In genomic region chr2:30658480-30658843, GRCm38 (mm10) we compare ENCODE assay signal across 7 mouse cellular contexts.
A peak's percentile ranks its signal among the peaks of the same experiment; 100 is the strongest.
DNase-seq lines count a peak whose midpoint lies in the region; ATAC-seq lines count a peak whose summit lies in the region.

No protein-coding gene starts in this region.

- peak overlapping the region; percentile 53 for H3K4me3 ChIP-seq in intestine, embryonic 16.5 days (ENCODE audit: low read length)
- peak overlapping the region; percentile 22 for H3K4me3 ChIP-seq in midbrain, embryonic 11.5 days (ENCODE audit: low read depth, low read length)

- peak overlapping the region; percentile 100 for H3K27ac ChIP-seq in intestine, embryonic 16.5 days (ENCODE audit: low read length)
- peak overlapping the region; percentile 99 for H3K27ac ChIP-seq in midbrain, embryonic 11.5 days (ENCODE audit: low read depth, low read length)

- no peaks in the 10 kb centered on the region for H3K27me3 ChIP-seq in intestine, embryonic 16.5 days (replicated peaks; ENCODE audit: control insufficient read depth, insufficient read depth, low read length)
- H3K27me3 ChIP-seq in midbrain, embryonic 11.5 days (ENCODE audit: control insufficient read depth, insufficient read depth, low read length) = no peaks in the 10 kb centered on the region

- peak overlapping the region; percentile 91 for H3K4me2 ChIP-seq in intestine, embryonic 16.5 days (ENCODE audit: low read depth, low read length)
- H3K4me2 ChIP-seq in midbrain, embryonic 11.5 days = peak overlapping the region; percentile 58

- H3K36me3 ChIP-seq in intestine, embryonic 16.5 days (ENCODE audit: control insufficient read depth, insufficient read depth, low read length) = no peaks in the 10 kb centered on the region
- no peaks in the 10 kb centered on the region for H3K36me3 ChIP-seq in midbrain, embryonic 11.5 days (ENCODE audit: control insufficient read depth, insufficient read depth, low read length)

- peak; percentile 99 for DNase-seq in adrenal gland, adult 8-10 months
- peak; percentile 100 for DNase-seq in embryo, embryonic 9.5 days (ENCODE audit: extremely low spot score)
- peak; percentile 100 for DNase-seq in gastrocnemius, postnatal 4 days (ENCODE audit: low spot score in 2 of 2)
- DNase-seq in left cerebral cortex, postnatal 36 days (ENCODE audit: low spot score in 2 of 2) = peak; percentile 99 to 100
- DNase-seq in midbrain, embryonic 11.5 days (ENCODE audit: low spot score, missing footprints) = peak; percentile 100
- peak; percentile 99 for DNase-seq in skeletal muscle tissue, adult 2 months (ENCODE audit: low read depth, low spot score)

- peak overlapping the region; percentile 79 for H3K9ac ChIP-seq in intestine, embryonic 16.5 days (ENCODE audit: low read depth, low read length)
- peak overlapping the region; percentile 70 for H3K9ac ChIP-seq in midbrain, embryonic 11.5 days (ENCODE audit: low read length)

- peak; percentile 83 for ATAC-seq in intestine, embryonic 16.5 days
- ATAC-seq in midbrain, embryonic 11.5 days (ENCODE audit: low FRiP score) = peak; percentile 90

- intact Hi-C loops in left cerebral cortex, postnatal 36 days (cut with DNase I) = loop anchor here (2.0 to 10.0 kb wide), 3 partner anchors 34 to 64 kb away; partner anchors contain the start of gene Cstad

- H3K4me1 ChIP-seq in intestine, embryonic 16.5 days (ENCODE audit: control insufficient read depth, insufficient read depth, low read length) = peaks cover 42% of the 10 kb centered on the region
- H3K4me1 ChIP-seq in midbrain, embryonic 11.5 days (ENCODE audit: control insufficient read depth, insufficient read depth, low read length) = peaks cover 61% of the 10 kb centered on the region

- no peaks in the 10 kb centered on the region for H3K9me3 ChIP-seq in intestine, embryonic 16.5 days (ENCODE audit: control insufficient read depth, low read length)
- no peaks in the 10 kb centered on the region for H3K9me3 ChIP-seq in midbrain, embryonic 11.5 days (ENCODE audit: control insufficient read depth, low read length)

- WGBS in intestine, embryonic 16.5 days = under 1% methylated on average over 45 of the region's 45 CpGs
- WGBS in midbrain, embryonic 11.5 days = under 1% methylated on average over 45 of the region's 45 CpGs

Comparison
In these comparisons a context has a peak if more than half of its experiments do, and no peak if none do; other contexts are left out.
1. Peak in every context shown above with its lines: DNase-seq, ATAC-seq, H3K4me3 ChIP-seq and H3K27ac ChIP-seq.